In genomic region chr11:3288521-3289301, GRCm38 (mm10) we compare ENCODE assay signal across 8 mouse cellular contexts. TPM values are rescaled to one million over a fixed set of nuclear protein-coding genes. Genes with fewer than 3 reads are reported as not detected.
DNase-seq lines count a peak whose midpoint lies in the region; ATAC-seq and TF ChIP-seq lines count a peak whose summit lies in the region.

TSS of gene Patz1 (plus strand) at chr11:3288874.

- H3K4me2 ChIP-seq in heart, postnatal 0 days (ENCODE audit: low read depth, low read length) = peak within 1 kb of the TSS; percentile 97
- peak within 1 kb of the TSS; percentile 99 for H3K4me2 ChIP-seq in liver, embryonic 13.5 days

- peak; percentile 1; the same call in 1 of the 2 replicates for ATAC-seq in G1E (ENCODE audit: extremely low read depth, insufficient number of reproducible peaks, low FRiP score, poor library complexity, severe bottlenecking)
- peak; percentile 21 for ATAC-seq in heart, postnatal 0 days (ENCODE audit: insufficient read depth, low read depth)
- peak; percentile 49 for ATAC-seq in liver, embryonic 13.5 days (ENCODE audit: low read depth)

- TF ChIP-seq CTCF in G1E (IDR thresholded peaks at IDR 0.05; ENCODE audit: low read depth, low read length) = no peak
- TF ChIP-seq CTCF in brain, embryonic 14.5 days (IDR thresholded peaks at IDR 0.05; ENCODE audit: borderline replicate concordance, extremely low read depth, insufficient read depth, insufficient read length) = no peak
- TF ChIP-seq CTCF in heart, postnatal 0 days (IDR thresholded peaks at IDR 0.05; ENCODE audit: low read depth) = no peak
- TF ChIP-seq CTCF in testis, adult 2 months (IDR thresholded peaks at IDR 0.05; ENCODE audit: control insufficient read depth, insufficient read depth, insufficient replicate concordance, low read depth, low read length) = no peak

- under 1% methylated on average over 41 of the region's 41 CpGs for WGBS in forebrain, embryonic 10.5 days
- WGBS in heart, postnatal 0 days = under 1% methylated on average over 41 of the region's 41 CpGs
- WGBS in liver, embryonic 13.5 days (ENCODE audit: insufficient replicate concordance) = under 1% methylated on average over 41 of the region's 41 CpGs

- H3K27me3 ChIP-seq in G1E (ENCODE audit: insufficient read depth, low read length) = no peaks in the 10 kb centered on the region
- no peaks in the 10 kb centered on the region for H3K27me3 ChIP-seq in forebrain, embryonic 10.5 days (ENCODE audit: poor library complexity, severe bottlenecking)
- no peaks in the 10 kb centered on the region for H3K27me3 ChIP-seq in heart, postnatal 0 days (ENCODE audit: control insufficient read depth, insufficient read depth, low read length)
- peaks cover 7% of the 10 kb centered on the region; the same call in 1 of the 2 replicates for H3K27me3 ChIP-seq in liver, embryonic 13.5 days
- no peaks in the 10 kb centered on the region for H3K27me3 ChIP-seq in testis, adult 2 months (ENCODE audit: control insufficient read depth, insufficient read depth, low read length)

- peaks cover 53% of the 10 kb centered on the region for H3K4me1 ChIP-seq in G1E (ENCODE audit: insufficient read depth, low read depth, low read length)
- H3K4me1 ChIP-seq in forebrain, embryonic 10.5 days = peaks cover 38% of the 10 kb centered on the region
- H3K4me1 ChIP-seq in heart, postnatal 0 days (ENCODE audit: control insufficient read depth, insufficient read depth) = peaks cover 32% of the 10 kb centered on the region
- H3K4me1 ChIP-seq in liver, embryonic 13.5 days (replicated peaks) = peaks cover 55% of the 10 kb centered on the region
- H3K4me1 ChIP-seq in testis, adult 2 months (ENCODE audit: control insufficient read depth, insufficient read depth, low read length) = peaks cover 18% of the 10 kb centered on the region

- peak within 1 kb of the TSS; percentile 100 for H3K27ac ChIP-seq in forebrain, embryonic 10.5 days
- peak within 1 kb of the TSS; percentile 98 for H3K27ac ChIP-seq in heart, postnatal 0 days (ENCODE audit: low read depth)
- H3K27ac ChIP-seq in liver, embryonic 13.5 days = peak within 1 kb of the TSS; percentile 92
- peak within 1 kb of the TSS; percentile 88 for H3K27ac ChIP-seq in testis, adult 2 months (ENCODE audit: control insufficient read depth, insufficient read depth, low read depth, low read length)

- H3K36me3 ChIP-seq in G1E (replicated peaks) = peaks cover 31% of the 10 kb centered on the region
- peaks cover 23% of the 10 kb centered on the region for H3K36me3 ChIP-seq in forebrain, embryonic 10.5 days (replicated peaks)
- H3K36me3 ChIP-seq in heart, postnatal 0 days (replicated peaks; ENCODE audit: control insufficient read depth, insufficient read depth, low read length) = peaks cover 8% of the 10 kb centered on the region; the same call in 1 of the 2 replicates
- H3K36me3 ChIP-seq in liver, embryonic 13.5 days = peaks cover 8% of the 10 kb centered on the region
- H3K36me3 ChIP-seq in testis, adult 2 months (ENCODE audit: control insufficient read depth, insufficient read depth, low read length) = no peaks in the 10 kb centered on the region

- peak within 1 kb of the TSS; percentile 69 for H3K9ac ChIP-seq in heart, postnatal 0 days (replicated peaks; ENCODE audit: low read depth, low read length)
- peak within 1 kb of the TSS; percentile 93 for H3K9ac ChIP-seq in liver, embryonic 13.5 days

- DNase-seq in G1E (ENCODE audit: low spot score) = peak; percentile 28
- DNase-seq in brain, embryonic 14.5 days (ENCODE audit: low read depth) = peak; percentile 85
- peak; percentile 73 for DNase-seq in forebrain, embryonic 10.5 days (ENCODE audit: extremely low spot score, low spot score)
- peak; percentile 44 for DNase-seq in heart, postnatal 0 days (ENCODE audit: low spot score)
- peak; percentile 55 for DNase-seq in kidney, postnatal 14 days
- peak; percentile 29 for DNase-seq in liver, embryonic 13.5 days
- peak; percentile 9 to 22 for DNase-seq in natural killer cell, adult 2 months (ENCODE audit: low spot score in 2 of 2)

- H3K9me3 ChIP-seq in G1E (replicated peaks) = no peaks in the 10 kb centered on the region
- H3K9me3 ChIP-seq in forebrain, embryonic 10.5 days = 0 out of 2 replicates have a peak, but pooled peaks cover 6% of the 10 kb centered on the region
- no peaks in the 10 kb centered on the region for H3K9me3 ChIP-seq in heart, postnatal 0 days (replicated peaks; ENCODE audit: control insufficient read depth, low read length)
- H3K9me3 ChIP-seq in liver, embryonic 13.5 days (replicated peaks) = no peaks in the 10 kb centered on the region

- peak; percentile 26; the same call in 1 of the 2 replicates for TF ChIP-seq POLR2A in brain, embryonic 14.5 days (IDR thresholded peaks at IDR 0.05; ENCODE audit: borderline replicate concordance, extremely low read depth, insufficient read depth, insufficient read length, poor library complexity, severe bottlenecking)
- TF ChIP-seq POLR2A in testis, adult 2 months (IDR thresholded peaks at IDR 0.05; ENCODE audit: control insufficient read depth, low read depth, low read length) = 0 out of 2 replicates have a peak, but pooled peaks have one; percentile 20

- TF ChIP-seq EP300 in heart, postnatal 0 days (IDR thresholded peaks at IDR 0.05; ENCODE audit: low read depth) = no peak

- peak within 1 kb of the TSS; percentile 93 for H3K4me3 ChIP-seq in G1E (ENCODE audit: low read depth, low read length)
- H3K4me3 ChIP-seq in forebrain, embryonic 10.5 days = peak within 1 kb of the TSS; percentile 95
- peak within 1 kb of the TSS; percentile 68 for H3K4me3 ChIP-seq in heart, postnatal 0 days (ENCODE audit: low read depth, low read length)
- H3K4me3 ChIP-seq in liver, embryonic 13.5 days (replicated peaks) = peak within 1 kb of the TSS; percentile 88
- peak within 1 kb of the TSS; percentile 87 for H3K4me3 ChIP-seq in testis, adult 2 months (ENCODE audit: control insufficient read depth, low read depth, low read length)

RNA-seq across cellular contexts. Expression of gene Patz1, which starts in this region (rescaled TPM):
- total RNA-seq in G1E (2014; fragmentation: Nextera tagmentation) (71.9 and 89.1 TPM in 2 replicates), G1E (2017) (56.5 and 66.6 TPM in 2 replicates)
- polyA plus RNA-seq in G1E (2012) = 86.1 and 112 TPM in 2 replicates
- 96.7 and 102 TPM in 2 replicates for polyA plus RNA-seq in brain, embryonic 14.5 days (2012; rRNA removed)
- polyA plus RNA-seq in forebrain, embryonic 10.5 days (2016; fragmentation: Nextera tagmentation; extraction: Ambion mirVana) = 96.7 and 111 TPM in 2 replicates
- 35.6 and 56.8 TPM in 2 replicates for total RNA-seq in heart, postnatal 0 days (2014; rRNA removed; ENCODE audit: low replicate concordance)
- 13.1 and 14.0 TPM in 2 replicates for polyA plus RNA-seq in heart, postnatal 0 days (2015; fragmentation: Nextera tagmentation; extraction: Ambion mirVana)
- 14.8 and 15.8 TPM in 2 replicates for polyA plus RNA-seq in liver, embryonic 13.5 days (2015; fragmentation: Nextera tagmentation; extraction: Ambion mirVana)
- 4.9 and 5.8 TPM in 2 replicates for polyA plus RNA-seq in testis, adult 2 months (2012; rRNA removed)

Comparison
In these comparisons a context has a peak if more than half of its experiments do, and no peak if none do; other contexts are left out.
1. Peak in every context shown above with its lines: DNase-seq, ATAC-seq, H3K4me3 ChIP-seq and H3K27ac ChIP-seq.
2. DNase-seq: peak in every context shown above with its lines; median percentile 85 in brain, embryonic 14.5 days; 73 in forebrain, embryonic 10.5 days; 55 in kidney, postnatal 14 days; 44 in heart, postnatal 0 days; 29 in liver, embryonic 13.5 days; 28 in G1E; 16 in natural killer cell, adult 2 months.